Mouse (Mus musculus) ES-E14 (cell line): ENCODE measurements around the gene Ube2b. TPM values are rescaled to one million over a fixed set of nuclear protein-coding genes. Genes with fewer than 3 reads are reported as not detected.

Experiments used
- DNase-seq: peaks from one replicate; pipeline ENCODE4 v3.0.0-alpha.2; 2013; ENCODE audit warnings: low read depth, low spot score
- H3K27ac ChIP-seq: 2 replicates; pipeline ENCODE4 v1.5.1; 2012; ENCODE audit warnings: low read depth, mild to moderate bottlenecking, low read length, moderate library complexity, mixed read lengths; ENCODE audit not compliant: poor library complexity, insufficient read depth, severe bottlenecking
- H3K36me3 ChIP-seq: 2 replicates; pipeline ENCODE4 v1.6.1; 2012; ENCODE audit warnings: mild to moderate bottlenecking, low read length, moderate library complexity, mixed read lengths; ENCODE audit not compliant: control insufficient read depth, poor library complexity, insufficient read depth, severe bottlenecking
- H3K4me1 ChIP-seq, 2 experiments: fragments of 150-350 bp in 1 of 2; sonication (generic) in 1 of 2; 2 replicates each; pipeline ENCODE4 v1.6.1; 2012; ENCODE audit warnings: low read length in 2 of 2, mild to moderate bottlenecking in 1 of 2, mixed read lengths in 1 of 2; ENCODE audit not compliant: control insufficient read depth in 2 of 2, insufficient read depth in 2 of 2, poor library complexity in 1 of 2
- H3K4me3 ChIP-seq, 2 experiments: fragments of 150-350 bp in 1 of 2; sonication (generic) in 1 of 2; 2 replicates each; pipeline ENCODE4 v1.5.1; 2012; ENCODE audit warnings: low read length in 2 of 2, low read depth in 1 of 2, mild to moderate bottlenecking in 1 of 2, mixed read lengths in 1 of 2; ENCODE audit not compliant: insufficient read depth in 1 of 2, poor library complexity in 1 of 2, severe bottlenecking in 1 of 2
- H3K9ac ChIP-seq: 2 replicates; pipeline ENCODE4 v1.6.1; 2012; ENCODE audit warnings: low read depth, mild to moderate bottlenecking, low read length, mixed read lengths; ENCODE audit not compliant: poor library complexity, insufficient read depth, severe bottlenecking
- H3K9me3 ChIP-seq: fragments of 150-350 bp; sonication (generic); 2 replicates; pipeline ENCODE4 v1.6.1; 2012; ENCODE audit warnings: low read depth, mild to moderate bottlenecking, low read length; ENCODE audit not compliant: control insufficient read depth, insufficient read depth
- CHD2 ChIP-seq: IDR thresholded peaks from 2 replicates; pipeline ENCODE4 v1.6.1; 2014; ENCODE audit warnings: mild to moderate bottlenecking, low read depth, low read length, inconsistent platforms
- HCFC1 ChIP-seq: IDR thresholded peaks from 2 replicates; pipeline ENCODE4 v1.6.1; 2012; ENCODE audit warnings: low read length, inconsistent platforms, borderline replicate concordance; ENCODE audit not compliant: insufficient read depth
- MAFK ChIP-seq: IDR thresholded peaks from 2 replicates; pipeline ENCODE4 v1.6.1; 2014; ENCODE audit warnings: mild to moderate bottlenecking, low read depth, low read length, inconsistent platforms; ENCODE audit not compliant: insufficient read depth
- ZC3H11A ChIP-seq: IDR thresholded peaks from 2 replicates; pipeline ENCODE4 v1.6.1; 2012; ENCODE audit warnings: low read depth, mild to moderate bottlenecking, inconsistent platforms, low read length, borderline replicate concordance
- ZNF384 ChIP-seq: IDR thresholded peaks from 2 replicates; pipeline ENCODE4 v1.6.1; 2012; ENCODE audit warnings: low read depth, low read length, inconsistent platforms
- in situ Hi-C, 2 experiments: fragments of 600-800 bp; cut with MboI; formaldehyde crosslinking; loops; one replicate each; pipeline ENCODE4 v1.15.1; 2025; ENCODE audit warnings: low sequenced_read_pairs in 2 of 2, inconsistent platforms in 1 of 2; ENCODE audit not compliant: unreplicated experiment in 2 of 2
- total RNA-seq: library from RNA; depleted of rRNA; stranded (reverse); fragments of 300-350 nt; gene quantifications from 2 replicates; pipeline ENCODE4 v1.2.3, GENCODE M21; 2012

The Ube2b gene
- total RNA-seq, 1 experiment: 58.3 TPM

GRCm38 (mm10) chr11:52011011-52011410 is 10.4 kb upstream of the Ube2b start:
- H3K27ac ChIP-seq: no peak overlapping the region
- peaks cover 4% of the 10 kb centered on the region in 2 experiments; a peak in 2 of 4 replicates for H3K4me1 ChIP-seq
- in situ Hi-C loops: no loop called here
- no peaks in the 10 kb centered on the region for H3K9me3 ChIP-seq
- no peak for TF ChIP-seq CHD2
- TF ChIP-seq MAFK: no peak
- TF ChIP-seq HCFC1: no peak
- no peak for TF ChIP-seq ZNF384
- no peak for TF ChIP-seq ZC3H11A
- H3K36me3 ChIP-seq: no peaks in the 10 kb centered on the region
- H3K4me3 ChIP-seq: no peak overlapping the region
- H3K9ac ChIP-seq: no peak overlapping the region
- DNase-seq: no peak

DNA sequence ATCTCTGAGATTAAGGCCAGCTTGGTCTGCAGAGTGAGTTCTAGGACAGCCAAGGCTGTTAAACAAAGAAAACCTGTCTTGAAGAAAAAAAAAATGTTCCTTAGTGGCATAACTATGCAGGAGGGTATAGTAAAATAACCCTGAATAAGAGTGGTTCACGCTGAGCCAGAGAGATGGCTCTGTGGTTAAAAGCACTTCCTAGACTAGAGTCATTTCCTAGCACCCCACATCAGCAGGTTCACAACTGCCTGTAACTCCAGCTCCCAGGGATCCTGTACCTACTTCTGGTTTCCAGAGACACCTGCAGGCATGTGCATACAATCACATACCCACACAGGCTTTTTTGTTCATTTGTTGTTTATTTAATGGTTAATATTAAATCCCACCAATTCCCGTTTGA is 5.0 kb upstream of the Ube2b start:
- Histone ChIP-seq H3K9me3 (no peaks in the 10 kb centered on the region), H3K9ac (no peak overlapping the region), H3K4me1 (peaks cover 4 to 8% of the 10 kb centered on the region in 2 experiments; a peak in 3 of 4 replicates), H3K36me3 (no peaks in the 10 kb centered on the region), H3K27ac (no peak overlapping the region), H3K4me3 (no peak overlapping the region)
- TF ChIP-seq ZNF384 (no peak), ZC3H11A (no peak), HCFC1 (no peak), MAFK (no peak), CHD2 (no peak)
- DNase-seq: no peak
- in situ Hi-C loops: no loop called here

DNA sequence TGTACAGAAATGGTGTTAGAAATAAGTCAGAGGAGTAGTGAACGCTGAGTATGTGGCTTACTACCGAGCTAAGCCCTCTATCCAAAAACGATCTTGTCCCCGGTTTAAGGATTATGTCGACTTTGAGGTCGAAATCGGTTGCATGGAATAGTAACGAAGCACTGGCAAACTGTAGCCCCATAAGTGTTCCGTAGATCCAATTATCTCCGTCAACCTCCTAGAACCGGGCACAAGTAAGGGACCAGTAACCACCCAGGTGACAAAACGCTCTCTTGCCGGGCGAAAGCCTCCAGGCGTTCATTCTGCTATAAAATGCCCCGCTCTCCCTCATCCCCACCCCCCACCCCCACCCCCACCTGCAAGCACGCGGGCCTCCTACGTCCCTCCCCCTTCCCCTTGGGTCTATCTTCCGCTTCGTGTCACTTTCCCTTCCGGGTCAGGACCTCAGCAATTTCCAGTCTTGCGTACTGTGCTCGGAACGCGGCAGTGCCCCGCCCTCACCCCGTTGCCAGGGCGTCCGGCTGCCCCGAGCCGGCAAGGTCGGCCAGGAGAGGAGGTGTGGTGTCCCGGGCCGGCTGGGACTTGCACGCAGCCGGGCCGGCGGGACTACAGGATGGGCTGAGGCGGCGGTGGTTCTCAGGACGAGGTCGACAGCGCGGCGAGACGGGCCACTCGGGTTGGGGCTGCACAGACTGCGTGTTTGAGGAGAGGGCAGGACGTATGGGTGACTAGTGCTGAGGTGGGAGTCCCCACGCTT is 3.4 kb upstream of the Ube2b start, which contains the start of gene Cdkl3:
Gene Cdkl3 (plus strand): TSS at position 450 of the 757 bp plus-strand sequence.
- peaks cover 4 to 8% of the 10 kb centered on the region in 2 experiments; a peak in 3 of 4 replicates for H3K4me1 ChIP-seq
- in situ Hi-C loops: no loop called here

GRCm38 (mm10) chr11:52003505-52003771 is 2.9 kb upstream of the Ube2b start:
- no peaks in the 10 kb centered on the region for H3K9me3 ChIP-seq
- H3K36me3 ChIP-seq: no peaks in the 10 kb centered on the region
- peaks cover 4 to 7% of the 10 kb centered on the region in 2 experiments; a peak in 3 of 4 replicates for H3K4me1 ChIP-seq
- in situ Hi-C loops: no loop called here
- peak overlapping the region; percentile 91; the same call in 1 of the 2 replicates for H3K27ac ChIP-seq
- peak overlapping the region; percentile 90 for H3K9ac ChIP-seq
- no peak for DNase-seq
- no peak for TF ChIP-seq CHD2
- TF ChIP-seq HCFC1: 0 out of 2 replicates have a peak, but pooled peaks have one; percentile 13
- H3K4me3 ChIP-seq: peak overlapping the region; percentile 84 to 96

More for the DNA sequence above, 3.4 kb upstream of the Ube2b start, which contains the start of gene Cdkl3:
- Histone ChIP-seq H3K4me3 (peak within 1 kb of the TSS; percentile 85 to 96), H3K9ac (peak within 1 kb of the TSS; percentile 91), H3K36me3 (no peaks in the 10 kb centered on the region), H3K9me3 (no peaks in the 10 kb centered on the region), H3K27ac (peak within 1 kb of the TSS; percentile 91)
- no peak for TF ChIP-seq ZC3H11A
- TF ChIP-seq MAFK: no peak
- TF ChIP-seq ZNF384: no peak
- peak; percentile 70; the same call in 1 of the 2 replicates for TF ChIP-seq HCFC1
- TF ChIP-seq CHD2: peak; percentile 45; the same call in 1 of the 2 replicates
- DNase-seq: peak; percentile 91
